Comparison of ENCODE assay signal across 9 mouse cellular contexts in genomic region chr19:8844371-8845129, GRCm38 (mm10). TPM values are rescaled to one million over a fixed set of nuclear protein-coding genes. Genes with fewer than 3 reads are reported as not detected.
DNase-seq lines count a peak whose midpoint lies in the region; ATAC-seq and TF ChIP-seq lines count a peak whose summit lies in the region.
"Had no signal": no experiment of that assay in that cellular context is flagged by ENCODE, and none has a peak within 500 bp of the region (broad histone marks: within the 10 kb centered on the region; RNA-seq: fewer than 3 reads in every experiment).

No protein-coding gene starts in this region.

- no peak overlapping the region for H3K4me2 ChIP-seq in kidney, embryonic 15.5 days
- no peak overlapping the region for H3K4me2 ChIP-seq in limb, embryonic 15.5 days
- H3K4me2 ChIP-seq: stomach, embryonic 15.5 days had no signal

- intact Hi-C loops in heart, postnatal 25 days (cut with DNase I): loop anchor here (2.0 to 5.0 kb wide), 3 partner anchors 24 to 268 kb away; partner anchors contain the start of genes 1810009A15Rik and Gm49416

- no peaks in the 10 kb centered on the region for H3K9me3 ChIP-seq in kidney, embryonic 15.5 days (replicated peaks)
- H3K9me3 ChIP-seq in limb, embryonic 15.5 days: no peaks in the 10 kb centered on the region
- H3K9me3 ChIP-seq: stomach, embryonic 15.5 days had no signal

- peak; percentile 83 for DNase-seq in kidney, adult 2 months
- DNase-seq in adrenal gland, adult 18-20 months (ENCODE audit: low spot score in 2 of 2): peak; percentile 70 to 81
- peak; percentile 90 for DNase-seq in embryo, embryonic 10.5 days (ENCODE audit: low spot score)
- peak; percentile 28 for DNase-seq in heart, postnatal 25 days (ENCODE audit: low spot score)
- DNase-seq in ovary, postnatal 36 days (ENCODE audit: low spot score): peak; percentile 62
- peak; percentile 61 to 72 for DNase-seq in thymus, postnatal 36 days

- ATAC-seq in kidney, embryonic 15.5 days (replicated peaks; ENCODE audit: low FRiP score): no peak
- no peak for ATAC-seq in limb, embryonic 15.5 days (ENCODE audit: insufficient number of reproducible peaks, low FRiP score, low TSS enrichment, low read depth)

- H3K9ac ChIP-seq in kidney, embryonic 15.5 days: no peak overlapping the region
- H3K9ac ChIP-seq in limb, embryonic 15.5 days: no peak overlapping the region
- H3K9ac ChIP-seq: stomach, embryonic 15.5 days had no signal

- WGBS in kidney, adult 2 months: 62% methylated on average over 5 of the region's 5 CpGs
- 62% methylated on average over 5 of the region's 5 CpGs for WGBS in kidney, embryonic 15.5 days
- WGBS in limb, embryonic 15.5 days: 55% methylated on average over 5 of the region's 5 CpGs

- peak; percentile 65 for TF ChIP-seq CTCF in kidney, adult 2 months (conservative IDR thresholded peaks at IDR 0.05; ENCODE audit: insufficient read depth, insufficient read length, low read depth, low read length)

- H3K4me1 ChIP-seq in kidney, adult 2 months (ENCODE audit: control insufficient read depth, insufficient read depth, low read length): peaks cover 15% of the 10 kb centered on the region
- peaks cover 17% of the 10 kb centered on the region for H3K4me1 ChIP-seq in kidney, embryonic 15.5 days
- H3K4me1 ChIP-seq in limb, embryonic 15.5 days: peaks cover 17% of the 10 kb centered on the region

- H3K36me3 ChIP-seq in kidney, adult 2 months (ENCODE audit: control insufficient read depth, insufficient read depth, low read length): peaks cover 1% of the 10 kb centered on the region; the same call in 1 of the 2 replicates
- peaks cover 50% of the 10 kb centered on the region for H3K36me3 ChIP-seq in kidney, embryonic 15.5 days
- peaks cover 46% of the 10 kb centered on the region for H3K36me3 ChIP-seq in limb, embryonic 15.5 days

- H3K27ac ChIP-seq in kidney, adult 2 months (ENCODE audit: insufficient read depth, low read depth, low read length): no peak overlapping the region
- H3K27ac ChIP-seq in kidney, embryonic 15.5 days: no peak overlapping the region
- peak overlapping the region; percentile 35; the same call in 1 of the 2 replicates for H3K27ac ChIP-seq in limb, embryonic 15.5 days
- H3K27ac ChIP-seq: stomach, embryonic 15.5 days had no signal

- no peaks in the 10 kb centered on the region for H3K27me3 ChIP-seq in kidney, adult 2 months (replicated peaks; ENCODE audit: control insufficient read depth, insufficient read depth, low read length)
- no peaks in the 10 kb centered on the region for H3K27me3 ChIP-seq in kidney, embryonic 15.5 days
- H3K27me3 ChIP-seq in limb, embryonic 15.5 days: no peaks in the 10 kb centered on the region
- H3K27me3 ChIP-seq: stomach, embryonic 15.5 days had no signal

- TF ChIP-seq POLR2A in kidney, adult 2 months (IDR thresholded peaks at IDR 0.05; ENCODE audit: low read depth, low read length): no peak

- H3K4me3 ChIP-seq in kidney, adult 2 months (ENCODE audit: insufficient read depth, low read depth, low read length): no peak overlapping the region
- H3K4me3 ChIP-seq in kidney, embryonic 15.5 days (replicated peaks): no peak overlapping the region
- no peak overlapping the region for H3K4me3 ChIP-seq in limb, embryonic 15.5 days
- H3K4me3 ChIP-seq: stomach, embryonic 15.5 days had no signal

RNA-seq across cellular contexts. Expression of gene Gng3, which starts 5.6 kb away (rescaled TPM):
- polyA plus RNA-seq in kidney, adult 2 months (2012; rRNA removed): 0.29 and 0.83 TPM in 2 replicates
- 4.8 and 8.5 TPM in 2 replicates for polyA plus RNA-seq in kidney, embryonic 15.5 days (2015; fragmentation: Nextera tagmentation; extraction: Ambion mirVana)
- total RNA-seq in adrenal gland, adult 18-20 months (2021): 1 to 10 TPM; 5.9 to 6.9 TPM
- total RNA-seq in heart, postnatal 25 days (2021): not detected
- 2.0 and 3.0 TPM in 2 replicates for polyA plus RNA-seq in limb, embryonic 15.5 days (2015; fragmentation: Nextera tagmentation; extraction: Ambion mirVana)

RNA-seq across cellular contexts. Expression of gene Lrrn4cl, which starts 6.0 kb away (rescaled TPM):
- 0.87 and 1.5 TPM in 2 replicates for polyA plus RNA-seq in kidney, adult 2 months (2012; rRNA removed)
- polyA plus RNA-seq in kidney, embryonic 15.5 days (2015; fragmentation: Nextera tagmentation; extraction: Ambion mirVana): 0.84 and 1.3 TPM in 2 replicates
- 1 to 10 TPM; 2.3 to 6.6 TPM for total RNA-seq in adrenal gland, adult 18-20 months (2021)
- 1 to 10 TPM; 3.3 to 4.9 TPM for total RNA-seq in heart, postnatal 25 days (2021)
- 3.1 and 4.3 TPM in 2 replicates for polyA plus RNA-seq in limb, embryonic 15.5 days (2015; fragmentation: Nextera tagmentation; extraction: Ambion mirVana)

RNA-seq across cellular contexts. Expression of gene Bscl2, which starts 7.3 kb away (rescaled TPM):
- polyA plus RNA-seq in kidney, adult 2 months (2012; rRNA removed): 204 and 214 TPM in 2 replicates
- 52.1 and 58.1 TPM in 2 replicates for polyA plus RNA-seq in kidney, embryonic 15.5 days (2015; fragmentation: Nextera tagmentation; extraction: Ambion mirVana)
- total RNA-seq in adrenal gland, adult 18-20 months (2021): 100 to 1,000 TPM; 144 to 158 TPM
- 10 to 100 TPM; 23.9 to 24.0 TPM for total RNA-seq in heart, postnatal 25 days (2021)
- 77.4 and 93.6 TPM in 2 replicates for polyA plus RNA-seq in limb, embryonic 15.5 days (2015; fragmentation: Nextera tagmentation; extraction: Ambion mirVana)

RNA-seq across cellular contexts. Expression of gene AC129217.1, which starts 15.0 kb away (rescaled TPM):
- polyA plus RNA-seq in kidney, adult 2 months (2012; rRNA removed): 3.5 TPM in 1 of 2 replicates, not detected in the other
- not detected in 2 replicates for polyA plus RNA-seq in kidney, embryonic 15.5 days (2015; fragmentation: Nextera tagmentation; extraction: Ambion mirVana)
- total RNA-seq in adrenal gland, adult 18-20 months (2021): not detected
- not detected for total RNA-seq in heart, postnatal 25 days (2021)
- not detected in 2 replicates for polyA plus RNA-seq in limb, embryonic 15.5 days (2015; fragmentation: Nextera tagmentation; extraction: Ambion mirVana)
- polyA plus RNA-seq: stomach, embryonic 15.5 days had no signal

RNA-seq across cellular contexts. Expression of gene Hnrnpul2, which starts 24.7 kb away (rescaled TPM):
- polyA plus RNA-seq in kidney, adult 2 months (2012; rRNA removed): 19.3 and 25.5 TPM in 2 replicates
- polyA plus RNA-seq in kidney, embryonic 15.5 days (2015; fragmentation: Nextera tagmentation; extraction: Ambion mirVana): 5.6 and 6.4 TPM in 2 replicates
- 10 to 100 TPM; 62.6 to 72.1 TPM for total RNA-seq in adrenal gland, adult 18-20 months (2021)
- 10 to 100 TPM; 42.5 to 49.4 TPM for total RNA-seq in heart, postnatal 25 days (2021)
- polyA plus RNA-seq in limb, embryonic 15.5 days (2015; fragmentation: Nextera tagmentation; extraction: Ambion mirVana): 5.4 and 5.6 TPM in 2 replicates

Comparison
In these comparisons a context has a peak if more than half of its experiments do, and no peak if none do; other contexts are left out.
1. DNase-seq: peak in every context shown above with its lines; median percentile 90 in embryo, embryonic 10.5 days; 83 in kidney, adult 2 months; 76 in adrenal gland, adult 18-20 months; 66 in thymus, postnatal 36 days; 62 in ovary, postnatal 36 days; 28 in heart, postnatal 25 days.